Mouse (Mus musculus) cerebellum, adult (tissue): Measurements from ENCODE around the gene Chrnb4.

ENCODE experiments used
- ATAC-seq: cut with Nextera tagmentation; 2 replicates; pipeline ENCODE4 v1.9.2; 2017; ENCODE audit warnings: mild to moderate bottlenecking, moderate library complexity, mixed read lengths; ENCODE audit not compliant: insufficient number of reproducible peaks, low FRiP score, low TSS enrichment

Gene Chrnb4

DNA sequence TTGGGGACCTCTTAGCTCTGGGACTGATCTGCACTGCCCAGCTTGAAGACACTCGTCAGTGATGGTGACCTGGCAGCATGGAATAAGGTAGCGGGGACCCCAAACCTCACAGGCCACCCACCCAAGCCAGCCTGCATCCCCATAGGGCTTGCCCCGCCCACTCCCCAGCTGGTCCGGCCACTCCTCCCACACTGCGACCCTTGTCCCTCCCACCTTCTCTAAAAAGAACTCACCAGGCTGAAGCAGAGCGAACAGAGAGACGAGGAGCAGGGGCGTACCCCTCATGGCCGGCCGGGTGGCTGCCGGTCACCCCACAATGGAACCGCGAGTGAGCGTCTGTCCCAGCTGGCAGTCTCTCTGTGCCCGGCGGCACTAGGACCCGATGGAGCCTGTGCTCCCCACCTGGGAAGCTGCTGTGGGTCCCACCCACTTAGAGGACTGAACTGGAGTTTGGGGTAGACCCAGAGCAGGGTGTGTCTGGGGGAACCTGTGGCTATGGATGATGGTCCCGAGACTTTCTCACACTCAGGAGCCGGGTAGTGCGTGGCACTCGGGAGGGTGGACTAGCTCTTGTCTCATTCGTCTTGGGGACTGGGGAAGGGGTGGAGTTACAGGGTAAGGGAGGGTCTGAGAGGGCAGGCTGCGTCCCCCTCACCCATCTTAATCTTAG, at the start of gene Chrnb4:
Gene Chrnb4, minus strand, starts transcription at position 569 of the 670 bp plus-strand sequence.
- ATAC-seq = no peak

DNA sequence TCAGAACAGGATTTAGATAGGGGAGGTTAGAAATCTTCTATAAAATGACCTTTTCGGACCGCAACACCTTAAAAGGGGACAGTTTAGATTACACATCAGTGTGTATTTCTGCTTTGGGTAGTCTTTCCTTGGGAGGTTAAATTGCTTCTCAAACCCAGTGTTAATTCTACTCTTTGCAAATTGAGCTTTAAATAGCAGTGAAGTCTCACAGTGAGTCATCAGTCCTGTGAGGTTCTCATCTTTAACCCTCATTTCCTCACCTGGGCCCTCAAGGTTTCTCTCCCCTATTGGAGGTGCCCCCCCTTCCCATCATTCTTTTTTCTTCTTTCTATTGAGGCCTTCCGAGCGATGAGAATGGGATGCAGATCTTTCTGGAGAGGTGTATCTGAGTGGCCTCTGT, 48.3 kb upstream of the Chrnb4 start:
- no peak for ATAC-seq

DNA sequence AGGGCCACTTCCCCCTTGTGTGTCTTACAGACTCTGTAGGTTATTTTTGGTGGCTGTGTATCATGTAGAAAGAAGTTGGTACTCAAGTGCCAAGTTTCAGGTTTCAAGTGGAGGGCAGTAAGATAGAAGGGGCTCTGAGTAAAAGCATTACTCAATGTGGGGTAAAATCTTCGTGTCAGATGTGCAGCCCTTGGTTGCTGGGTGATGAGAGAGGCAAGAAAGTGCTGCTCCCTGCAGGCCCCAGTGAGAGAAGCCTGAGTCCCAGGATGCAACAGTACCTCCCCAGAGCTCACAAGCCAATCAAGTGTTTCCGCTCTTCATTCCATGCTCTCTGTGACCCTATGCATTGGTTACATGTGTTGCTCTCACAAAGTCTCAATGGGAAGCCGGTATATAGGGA, 47.5 kb upstream of the Chrnb4 start:
- no peak for ATAC-seq

DNA sequence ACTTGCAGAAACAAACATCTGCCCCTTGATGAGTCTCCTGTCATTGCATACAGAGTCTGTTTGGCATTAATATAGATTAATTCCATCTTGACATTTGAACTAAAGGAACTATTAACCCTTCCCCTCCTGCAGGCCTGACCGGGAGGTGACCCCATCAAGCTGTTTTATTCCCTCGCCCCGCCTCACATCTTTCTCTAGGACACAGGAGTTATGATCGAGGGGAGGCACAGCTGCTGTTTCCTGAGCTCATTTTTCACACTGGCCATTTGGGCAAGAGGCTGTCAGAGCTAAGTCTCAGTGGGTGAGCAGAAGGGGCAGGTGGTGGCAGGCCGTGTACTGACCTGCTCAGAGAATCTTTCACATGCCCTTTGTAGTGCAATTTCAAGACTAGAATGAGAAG, 41.6 kb upstream of the Chrnb4 start:
- ATAC-seq = no peak

DNA sequence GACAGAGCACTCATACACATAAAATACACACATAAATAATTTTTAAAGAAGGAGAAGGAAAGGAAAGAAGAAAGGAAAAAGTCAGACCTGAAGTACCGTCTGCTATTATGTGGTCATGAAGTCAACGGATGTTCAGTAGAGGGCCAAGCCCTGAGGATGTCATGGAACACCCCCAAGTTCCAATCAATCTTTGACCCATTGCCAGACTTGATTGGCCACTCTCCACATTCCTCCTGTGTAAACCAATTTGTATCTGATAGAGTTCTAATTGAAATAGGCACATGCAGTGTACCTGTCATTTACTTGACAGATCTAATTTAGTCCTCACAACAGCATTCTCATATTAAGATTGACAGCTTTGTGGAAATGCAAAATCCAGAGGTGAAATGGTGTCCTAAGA, 40.6 kb upstream of the Chrnb4 start:
- ATAC-seq = no peak

DNA sequence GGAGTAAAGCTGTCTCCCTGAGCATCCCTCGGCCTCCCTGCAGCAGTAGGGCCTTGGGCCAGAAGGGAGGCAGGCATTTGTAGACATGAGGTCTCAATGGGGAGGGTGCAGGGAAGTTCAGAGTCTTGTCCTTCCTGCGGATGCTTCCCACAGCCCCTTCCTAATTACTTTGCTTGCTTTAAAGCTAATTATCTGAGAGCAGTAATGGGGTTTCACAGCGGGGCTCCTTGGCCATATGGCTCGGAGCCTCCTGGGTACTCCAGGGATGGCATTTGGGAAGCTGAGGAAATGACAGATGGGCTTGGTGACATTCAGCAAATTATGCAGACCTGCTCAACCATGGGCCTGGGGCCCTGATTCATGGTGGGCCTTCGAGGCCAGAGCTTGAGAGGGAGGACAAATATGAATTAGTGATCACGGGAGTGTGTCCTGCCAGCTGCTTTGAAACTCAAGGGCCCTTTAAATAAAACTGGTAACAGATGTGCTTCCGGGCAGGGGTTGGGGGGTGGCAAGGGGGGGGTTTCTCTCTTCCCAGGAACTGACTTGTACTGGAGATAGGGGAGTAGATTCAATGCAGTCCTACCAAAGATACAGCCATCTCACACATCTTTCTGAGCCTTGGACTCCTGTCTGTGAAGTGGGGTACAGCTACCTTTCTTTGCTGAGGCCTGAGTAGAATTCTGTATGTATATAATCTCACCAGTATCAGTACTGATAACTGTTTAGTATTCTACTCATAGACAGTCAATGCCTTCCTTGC, 34.8 kb upstream of the Chrnb4 start:
- peak; percentile 93 for ATAC-seq

DNA sequence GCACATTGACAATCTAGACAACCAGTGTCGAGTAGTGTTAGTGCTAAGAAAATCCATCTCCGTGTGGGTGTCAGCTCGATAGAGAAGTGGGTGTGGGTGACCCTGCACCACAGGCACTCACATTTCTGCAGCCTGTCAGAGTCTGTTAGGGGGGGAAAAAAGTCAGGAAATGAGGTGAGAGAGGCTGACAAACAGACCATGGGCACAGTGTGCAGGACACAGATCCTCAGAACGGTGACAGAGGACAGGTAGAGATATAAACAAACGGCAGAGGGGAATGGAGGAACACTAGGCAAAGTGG, 19.3 kb upstream of the Chrnb4 start:
- ATAC-seq = no peak

DNA sequence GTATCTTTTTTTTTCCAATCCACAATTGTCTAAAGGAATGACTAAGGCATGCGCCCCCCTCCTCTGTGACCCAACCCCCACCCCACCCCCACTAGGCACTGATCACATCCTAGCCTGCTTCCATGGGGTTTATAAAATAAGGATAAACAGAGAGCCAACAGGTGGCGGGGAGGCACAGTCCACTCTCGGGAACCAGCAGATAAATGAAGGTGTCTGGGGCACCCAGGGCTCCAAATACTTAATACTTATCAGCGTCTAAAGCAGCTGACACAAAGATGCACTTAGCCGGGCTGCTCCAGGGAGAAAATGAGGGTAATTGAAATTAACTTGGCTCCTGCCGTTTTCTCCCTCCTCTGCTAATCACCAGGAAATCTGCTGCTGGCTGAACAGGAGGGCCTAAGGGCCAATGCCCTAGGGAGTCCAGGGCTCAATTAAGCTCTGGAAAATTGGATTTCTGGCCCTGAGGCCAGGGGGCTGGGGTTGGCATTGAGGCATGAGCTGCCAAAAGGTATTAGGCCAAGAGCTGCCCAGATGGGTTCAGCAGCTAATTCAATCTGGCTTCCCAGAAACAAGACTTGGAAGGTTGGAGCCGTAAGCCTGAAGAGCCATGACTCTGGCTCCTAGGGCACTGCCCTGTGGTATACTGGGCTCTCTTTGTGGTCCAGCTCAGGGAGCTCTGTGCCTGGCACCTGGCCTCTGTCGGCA, 18.8 kb upstream of the Chrnb4 start:
- ATAC-seq = peak; percentile 36; the same call in 1 of the 2 replicates

DNA sequence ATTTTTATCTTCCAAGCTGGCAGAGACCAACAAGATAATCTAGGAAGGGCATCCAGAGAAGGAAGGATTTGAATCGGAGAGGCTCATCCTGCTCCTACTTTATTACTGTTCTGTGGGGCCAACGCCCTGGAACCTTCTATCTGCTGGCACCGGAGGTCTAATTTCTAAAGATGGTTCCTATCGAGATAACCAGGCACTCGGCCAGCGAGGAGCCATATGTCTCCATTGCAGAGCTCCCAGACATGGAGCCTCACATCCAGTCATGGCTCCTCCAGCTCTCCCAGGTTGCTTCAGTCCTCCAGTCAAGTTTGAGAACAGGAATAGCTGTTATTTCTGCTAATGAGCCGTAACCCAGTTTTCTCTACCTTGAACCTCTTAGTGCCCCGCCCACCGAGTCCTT, 16.7 kb upstream of the Chrnb4 start:
- ATAC-seq = peak; percentile 75; the same call in 1 of the 2 replicates

DNA sequence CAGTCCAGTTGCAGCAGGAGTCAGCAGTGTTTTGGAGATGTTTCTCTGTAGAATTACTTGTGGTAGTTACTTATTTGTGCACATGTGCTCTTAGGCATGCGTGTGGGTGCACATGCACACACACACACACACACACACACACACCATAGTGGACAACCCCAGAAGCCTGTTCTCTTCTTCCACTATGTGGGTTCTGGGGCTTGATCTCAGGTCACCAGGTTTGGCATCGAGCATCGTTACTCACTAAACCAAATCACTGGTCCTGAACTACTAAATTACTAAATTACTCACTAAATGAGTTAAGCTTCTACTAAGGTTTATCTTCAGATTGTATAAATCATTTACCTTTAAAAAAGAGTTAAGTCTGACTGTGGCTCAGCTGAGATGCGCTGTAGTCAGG, 9.5 kb upstream of the Chrnb4 start:
- ATAC-seq = no peak

DNA sequence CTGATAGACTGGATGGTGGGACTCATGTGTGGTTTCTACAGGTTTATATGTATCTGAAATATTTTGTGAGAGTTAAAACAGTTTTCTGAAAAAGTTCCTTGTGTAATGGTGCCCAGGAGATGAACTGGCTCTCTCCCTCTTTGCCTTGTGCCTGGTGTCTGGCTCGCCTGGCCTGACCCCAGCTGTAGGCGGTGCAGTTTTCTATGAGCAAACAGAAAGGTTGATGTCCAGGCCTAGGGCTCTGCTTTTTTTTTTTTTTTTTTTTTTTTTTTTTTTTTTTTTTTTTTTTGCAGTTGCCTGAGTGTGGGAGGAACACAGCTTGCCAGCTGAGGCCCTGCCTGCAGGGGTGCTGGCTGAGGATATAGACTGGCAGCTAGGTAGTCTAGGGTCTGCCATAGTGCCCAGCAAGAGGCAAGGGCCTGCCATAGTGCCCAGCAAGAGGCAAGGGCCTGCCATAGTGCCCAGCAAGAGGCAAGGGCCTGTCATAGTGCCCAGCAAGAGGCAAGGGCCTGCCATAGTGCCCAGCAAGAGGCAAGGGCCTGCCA, 6.9 kb upstream of the Chrnb4 start:
- ATAC-seq = no peak

DNA sequence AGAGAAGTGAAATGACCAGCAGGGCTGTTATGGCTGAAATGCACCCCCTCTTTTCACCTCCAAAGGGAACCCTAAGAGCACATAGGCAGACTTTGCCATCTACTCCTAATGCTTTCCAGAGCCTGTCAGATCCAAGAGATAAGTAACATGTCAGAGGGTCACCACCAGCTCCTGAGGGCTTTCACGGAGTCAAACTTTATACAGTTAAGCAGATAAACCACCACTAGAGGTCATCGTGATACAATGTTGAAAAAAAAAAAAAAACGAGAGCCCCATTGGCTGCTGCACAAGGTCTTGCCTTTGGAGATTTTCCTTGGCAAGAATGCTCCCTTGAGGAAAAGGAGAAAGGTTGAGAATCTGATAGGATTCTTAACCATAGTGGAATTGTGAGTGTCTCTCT, 1.8 kb downstream of the Chrnb4 start:
- 0 out of 2 replicates have a peak, but pooled peaks have one; percentile 40 for ATAC-seq

DNA sequence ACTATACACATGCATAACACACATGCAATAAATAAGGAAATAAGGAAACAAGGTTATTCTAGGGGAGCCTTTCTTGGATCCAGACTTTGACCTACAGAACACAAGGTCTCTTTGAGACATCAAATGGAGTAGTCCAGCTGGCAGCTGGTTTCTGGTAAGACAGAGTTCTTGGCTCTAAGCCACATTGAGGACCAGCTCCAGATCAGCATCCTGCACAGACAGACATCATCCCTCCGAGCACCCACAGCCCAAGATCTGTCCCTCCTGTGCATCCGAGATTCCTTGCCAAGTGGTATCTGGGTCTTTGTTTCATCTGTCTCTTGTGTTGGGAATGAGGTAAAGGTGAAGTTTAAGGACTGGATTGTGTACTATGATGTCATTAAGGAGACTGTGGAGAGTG, 3.6 kb downstream of the Chrnb4 start:
- no peak for ATAC-seq

DNA sequence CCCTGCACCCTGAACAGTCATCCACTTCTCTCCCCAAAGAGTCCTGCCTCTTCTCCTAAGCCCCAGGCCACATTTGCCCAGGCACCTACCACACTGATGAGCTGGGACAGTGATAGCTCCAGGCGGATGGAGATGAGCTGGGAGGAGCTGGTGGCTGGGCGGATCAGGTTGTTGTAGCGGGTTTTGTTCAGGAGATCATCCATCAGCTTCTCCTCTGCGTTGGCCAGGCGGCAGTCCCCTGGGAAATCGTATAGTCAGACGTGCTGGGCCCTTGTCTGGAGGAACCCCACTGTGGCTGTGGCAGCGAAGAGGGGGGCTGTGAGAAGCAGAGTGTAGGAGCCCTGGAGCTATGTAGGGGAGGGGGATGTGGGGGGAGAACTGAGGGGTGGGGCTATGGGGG, 4.9 kb downstream of the Chrnb4 start:
- no peak for ATAC-seq

DNA sequence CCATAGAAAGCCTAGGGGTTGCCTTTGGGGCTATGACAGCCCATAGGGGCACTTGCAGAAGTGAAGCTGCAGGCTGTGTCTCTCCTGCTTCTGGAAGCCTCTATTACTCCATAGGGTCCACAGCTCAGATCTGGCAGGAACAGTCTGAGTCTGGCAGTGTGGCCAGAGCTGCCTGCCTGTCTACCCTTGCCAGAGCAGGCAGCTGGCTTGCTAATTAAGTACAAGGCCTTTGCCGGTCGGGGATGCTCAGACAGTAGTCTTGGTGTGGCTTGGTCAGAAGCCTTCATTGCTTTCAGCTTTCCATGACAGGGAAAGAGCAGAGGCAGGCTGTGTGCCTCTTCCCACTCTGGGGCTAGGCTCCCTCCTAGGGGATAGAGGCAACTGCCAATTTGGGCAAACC, 7.2 kb downstream of the Chrnb4 start:
- no peak for ATAC-seq

DNA sequence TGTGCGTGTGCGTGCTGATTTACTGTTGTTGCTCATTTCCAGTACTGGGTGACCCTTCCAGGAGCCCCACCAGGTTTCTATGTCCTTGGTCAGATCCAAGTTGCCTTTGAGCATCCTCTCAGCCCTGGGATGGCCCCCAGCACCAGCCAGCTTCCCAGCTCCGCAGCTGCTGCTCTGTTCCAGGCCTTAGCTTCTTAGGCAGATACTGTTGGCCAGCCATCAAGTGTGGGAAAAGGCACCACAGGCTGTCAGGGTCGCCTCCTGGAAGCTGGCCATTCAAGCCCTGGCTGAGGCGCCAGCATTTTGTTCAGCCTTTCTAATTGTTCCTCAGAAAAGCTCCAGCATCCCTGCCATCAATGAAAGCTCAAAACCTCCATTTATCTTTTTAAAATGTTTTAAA, 8.6 kb downstream of the Chrnb4 start:
- no peak for ATAC-seq

DNA sequence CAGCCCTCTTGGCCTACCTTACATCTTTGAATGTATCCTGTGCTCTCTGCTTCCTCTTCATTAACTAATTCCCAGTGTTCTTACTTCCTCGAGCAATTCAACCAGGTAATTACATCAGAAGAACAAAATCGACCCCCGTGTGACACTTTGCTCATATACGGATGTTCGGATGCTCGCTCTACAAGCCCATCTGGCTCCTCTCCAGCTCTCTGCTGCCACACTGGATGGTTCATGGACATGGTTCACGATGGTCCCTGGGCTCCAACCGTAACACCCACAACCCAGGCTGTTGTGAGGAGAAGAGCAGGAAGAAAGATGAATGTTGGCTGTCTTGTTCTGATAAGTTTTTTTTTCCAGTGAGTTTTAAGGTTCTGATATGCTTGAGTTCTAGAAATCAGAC, 9.6 kb downstream of the Chrnb4 start:
- ATAC-seq = no peak

DNA sequence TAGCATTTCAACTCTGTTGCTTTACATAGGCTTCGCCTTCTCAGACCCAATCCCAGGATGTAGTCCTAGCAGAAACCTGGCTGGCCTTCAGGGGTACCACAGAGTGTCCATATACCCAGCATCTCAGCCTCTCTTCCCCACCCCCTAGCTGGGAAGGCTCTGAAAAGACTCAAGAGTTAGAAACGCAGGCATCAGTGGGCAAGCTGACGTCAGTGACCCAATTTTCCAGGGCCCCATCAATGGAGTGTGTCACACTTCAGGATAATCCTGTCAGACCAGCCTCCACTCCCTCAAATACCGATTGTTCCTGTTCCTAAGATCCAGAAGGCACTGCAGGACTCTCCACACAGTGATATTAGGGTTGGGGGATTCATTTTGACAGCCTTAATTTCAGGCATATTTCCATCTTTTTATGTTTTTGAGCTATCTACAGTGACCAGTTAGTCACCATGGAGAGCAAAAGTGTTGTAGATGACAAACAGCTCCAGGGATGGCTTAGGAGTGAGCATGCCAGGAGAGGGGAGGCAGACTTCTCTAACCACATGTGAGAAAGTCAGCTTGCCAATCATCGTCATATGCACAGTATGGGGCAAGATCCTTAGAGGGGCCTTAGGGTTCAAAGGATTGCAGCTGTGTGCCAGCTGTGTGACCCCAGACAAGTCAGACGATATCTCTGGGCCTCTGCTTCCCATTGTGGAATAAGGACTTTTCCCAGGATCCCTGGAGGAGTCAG, 17.0 kb downstream of the Chrnb4 start:
- ATAC-seq = no peak

DNA sequence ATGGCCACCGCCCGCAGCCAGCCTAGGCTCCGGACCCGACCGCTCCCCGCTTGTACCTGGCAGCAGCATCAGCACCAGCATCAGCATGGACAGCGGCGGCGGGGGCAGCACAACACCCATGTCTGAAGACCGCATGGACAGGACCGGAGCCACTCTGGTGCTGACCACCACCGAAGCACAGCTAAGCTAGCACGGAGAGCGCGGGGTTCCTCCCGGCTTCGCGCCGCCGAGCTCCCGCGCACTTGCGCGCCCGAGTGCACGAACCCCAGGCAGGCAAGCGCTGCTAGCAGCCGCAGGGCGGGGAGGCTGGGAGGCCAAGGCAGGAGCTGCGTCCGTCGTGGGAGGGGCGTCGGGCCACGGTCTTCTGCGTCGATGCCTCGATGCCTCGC, 22.3 kb downstream of the Chrnb4 start, which contains the start of gene Chrna3:
Gene Chrna3, minus strand, starts transcription at position 288 of the 389 bp plus-strand sequence.
- ATAC-seq = no peak

DNA sequence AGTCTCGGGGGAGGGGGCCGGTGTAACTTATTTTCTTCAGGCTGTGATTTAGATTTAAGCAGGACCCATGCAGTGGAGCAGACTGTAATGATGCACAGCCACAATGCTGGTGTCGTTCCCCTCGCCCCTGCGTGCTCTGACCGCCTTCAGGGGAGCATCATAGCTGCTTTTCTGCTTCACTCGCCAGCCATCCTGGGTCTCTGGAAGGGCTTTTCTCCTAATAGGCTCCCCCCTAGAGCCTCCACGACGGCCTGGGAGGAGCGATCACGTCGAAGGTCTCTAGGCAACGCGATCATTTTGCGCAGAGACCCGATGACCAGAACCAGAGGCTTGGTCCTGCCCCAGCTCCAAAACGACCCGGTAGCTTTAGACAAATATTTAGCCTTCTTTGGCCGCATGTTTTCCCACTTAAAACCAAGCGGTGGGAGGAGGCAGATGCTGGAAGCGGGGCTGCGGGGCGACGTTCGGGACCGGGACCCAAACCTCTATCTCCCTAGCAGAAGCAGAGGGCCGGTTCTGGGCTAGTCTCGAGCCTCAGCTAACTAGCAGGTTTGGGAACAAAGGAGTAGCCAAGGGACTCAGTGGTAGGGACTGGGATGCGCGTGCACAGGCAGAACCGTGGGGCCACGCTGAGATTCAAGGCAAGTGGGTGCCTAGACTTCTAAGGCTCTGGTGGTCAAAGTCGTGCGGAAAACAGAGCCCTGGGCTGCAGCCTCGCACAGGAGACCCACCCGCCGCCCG, 22.9 kb downstream of the Chrnb4 start:
- ATAC-seq = no peak
